12 mouse cellular contexts compared by ENCODE assay signal in the genomic region with DNA sequence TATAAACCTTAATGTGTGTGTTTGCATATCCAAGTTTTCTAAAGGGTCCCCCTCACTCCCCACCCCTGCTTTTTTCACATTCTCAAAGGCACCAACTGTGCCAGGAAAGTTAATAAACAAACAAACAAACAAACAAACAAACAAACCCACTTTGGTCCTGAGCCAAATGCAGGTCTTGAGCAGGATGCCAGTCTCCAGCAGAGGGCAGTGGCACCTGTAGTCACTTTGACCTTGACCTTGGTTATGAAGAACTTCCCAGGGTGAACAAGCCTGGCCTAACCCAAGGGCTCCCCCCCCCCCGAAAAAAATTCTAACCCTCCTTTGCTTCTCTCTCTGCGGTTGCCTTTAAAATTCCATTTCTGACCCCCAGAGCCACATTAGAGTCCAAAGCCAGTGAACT. TPM values are rescaled to one million over a fixed set of nuclear protein-coding genes. Genes with fewer than 3 reads are reported as not detected.
DNase-seq lines count a peak whose midpoint lies in the region; ATAC-seq and TF ChIP-seq lines count a peak whose summit lies in the region.
"Had no signal": no experiment of that assay in that cellular context is flagged by ENCODE, and none has a peak within 500 bp of the region (broad histone marks: within the 10 kb centered on the region; RNA-seq: fewer than 3 reads in every experiment).

No protein-coding gene starts in this region.

- TF ChIP-seq CTCF in left cerebral cortex, adult 2 months (IDR thresholded peaks at IDR 0.05): peak; percentile 4
- peak; percentile 9; the same call in 1 of the 2 replicates for TF ChIP-seq CTCF in cortical plate, adult 2 months (IDR thresholded peaks at IDR 0.05; ENCODE audit: extremely low read depth, insufficient read depth, low read length)

- no peak for ATAC-seq in embryonic facial prominence, embryonic 12.5 days (ENCODE audit: insufficient number of reproducible peaks, insufficient read depth, low FRiP score, low TSS enrichment)
- ATAC-seq in activated CD4-positive, CD25-positive, alpha-beta regulatory T cell, adult 4 months: no peak
- ATAC-seq: inflammation-experienced regulatory T-cells, adult 6 months had no signal

- H3K4me3 ChIP-seq in embryonic facial prominence, embryonic 12.5 days: no peak overlapping the region
- no peak overlapping the region for H3K4me3 ChIP-seq in embryonic facial prominence, embryonic 10.5 days
- H3K4me3 ChIP-seq in left cerebral cortex, adult 2 months: no peak overlapping the region
- no peak overlapping the region for H3K4me3 ChIP-seq in cortical plate, adult 2 months (ENCODE audit: insufficient read depth, low read length)
- H3K4me3 ChIP-seq: limb, embryonic 15.5 days; neural tube, embryonic 15.5 days had no signal

- no peaks in the 10 kb centered on the region for H3K27me3 ChIP-seq in embryonic facial prominence, embryonic 12.5 days
- no peaks in the 10 kb centered on the region for H3K27me3 ChIP-seq in embryonic facial prominence, embryonic 10.5 days (replicated peaks; ENCODE audit: low read depth, poor library complexity, severe bottlenecking)
- H3K27me3 ChIP-seq: limb, embryonic 15.5 days; neural tube, embryonic 15.5 days had no signal

- H3K27ac ChIP-seq in embryonic facial prominence, embryonic 12.5 days: 0 out of 2 replicates have a peak overlapping the region, but pooled peaks have one; percentile 7
- no peak overlapping the region for H3K27ac ChIP-seq in embryonic facial prominence, embryonic 10.5 days (replicated peaks)
- no peak overlapping the region for H3K27ac ChIP-seq in left cerebral cortex, adult 2 months
- no peak overlapping the region for H3K27ac ChIP-seq in cortical plate, adult 2 months (ENCODE audit: insufficient read depth, low read length)
- H3K27ac ChIP-seq: limb, embryonic 15.5 days; neural tube, embryonic 15.5 days had no signal

- TF ChIP-seq POLR2A in cortical plate, adult 2 months (IDR thresholded peaks at IDR 0.05; ENCODE audit: extremely low read depth, insufficient read depth, low read length): no peak

- no peaks in the 10 kb centered on the region for H3K9me3 ChIP-seq in embryonic facial prominence, embryonic 12.5 days
- no peaks in the 10 kb centered on the region for H3K9me3 ChIP-seq in embryonic facial prominence, embryonic 10.5 days
- H3K9me3 ChIP-seq: limb, embryonic 15.5 days; neural tube, embryonic 15.5 days had no signal

- H3K36me3 ChIP-seq in embryonic facial prominence, embryonic 12.5 days: no peaks in the 10 kb centered on the region
- H3K36me3 ChIP-seq in embryonic facial prominence, embryonic 10.5 days (replicated peaks): no peaks in the 10 kb centered on the region
- H3K36me3 ChIP-seq: limb, embryonic 15.5 days; neural tube, embryonic 15.5 days had no signal

- no peak for DNase-seq in embryonic facial prominence, embryonic 10.5 days (ENCODE audit: low spot score)
- no peak for DNase-seq in left cerebral cortex, adult 2 months (ENCODE audit: extremely low spot score in 1 of 2, low spot score in 2 of 2)
- no peak for DNase-seq in left cerebral cortex, postnatal 14 days (ENCODE audit: low spot score in 2 of 2)
- DNase-seq in B cell, adult 2 months: peak; percentile 42 to 43
- DNase-seq in gastrocnemius, adult 8-10 months (ENCODE audit: low spot score in 2 of 2): no peak
- DNase-seq: cerebellum, adult 8-10 months had no signal

- whole genome bisulfite sequencing in embryonic facial prominence, embryonic 12.5 days: 66% methylated on average over 2 of the region's 2 CpGs
- 84% methylated on average over 2 of the region's 2 CpGs for WGBS in embryonic facial prominence, embryonic 10.5 days

- no peak overlapping the region for H3K9ac ChIP-seq in embryonic facial prominence, embryonic 12.5 days
- H3K9ac ChIP-seq: limb, embryonic 15.5 days; neural tube, embryonic 15.5 days had no signal

- peaks cover 13% of the 10 kb centered on the region; the same call in 1 of the 2 replicates for H3K4me1 ChIP-seq in embryonic facial prominence, embryonic 12.5 days
- H3K4me1 ChIP-seq in embryonic facial prominence, embryonic 10.5 days: peaks cover 27% of the 10 kb centered on the region
- no peaks in the 10 kb centered on the region for H3K4me1 ChIP-seq in cortical plate, adult 2 months (ENCODE audit: control insufficient read depth, insufficient read depth, low read length)
- H3K4me1 ChIP-seq: neural tube, embryonic 15.5 days had no signal

- no peak overlapping the region for H3K4me2 ChIP-seq in embryonic facial prominence, embryonic 12.5 days (replicated peaks)
- H3K4me2 ChIP-seq: limb, embryonic 15.5 days; neural tube, embryonic 15.5 days had no signal

- intact Hi-C loops in left cerebral cortex, adult 2 months (cut with DNase I): no loop called here
- intact Hi-C loops in left cerebral cortex, postnatal 14 days (cut with DNase I): no loop called here

RNA-seq across cellular contexts. Expression of a gene that starts 9.4 kb away (rescaled TPM):
- 505 and 512 TPM in 2 replicates for polyA plus RNA-seq in embryonic facial prominence, embryonic 12.5 days (2016; fragmentation: Nextera tagmentation; extraction: Ambion mirVana)
- polyA plus RNA-seq in embryonic facial prominence, embryonic 10.5 days (2016; fragmentation: Nextera tagmentation; extraction: Ambion mirVana): 431 and 444 TPM in 2 replicates
- total RNA-seq in left cerebral cortex, adult 2 months (2021): 100 to 1,000 TPM; 197 TPM
- 100 to 1,000 TPM; 208 to 210 TPM for total RNA-seq in left cerebral cortex, postnatal 14 days (2021)
- polyA plus RNA-seq in cortical plate, adult 2 months (2012; rRNA removed): 180 and 195 TPM in 2 replicates
- 100 to 1,000 TPM; 358 to 400 TPM for polyA plus RNA-seq in activated CD4-positive, CD25-positive, alpha-beta regulatory T cell, adult 4 months (2017; shearing (Covaris generic))
- 100 to 1,000 TPM; 289 to 395 (median 341) TPM for total RNA-seq in gastrocnemius, adult 8-10 months (2022)

RNA-seq across cellular contexts. Expression of a gene that starts 47.5 kb away (rescaled TPM):
- 160 and 161 TPM in 2 replicates for polyA plus RNA-seq in embryonic facial prominence, embryonic 12.5 days (2016; fragmentation: Nextera tagmentation; extraction: Ambion mirVana)
- 51.7 and 80.8 TPM in 2 replicates for polyA plus RNA-seq in embryonic facial prominence, embryonic 10.5 days (2016; fragmentation: Nextera tagmentation; extraction: Ambion mirVana)
- total RNA-seq in left cerebral cortex, adult 2 months (2021): 10 to 100 TPM; 62.4 to 84.3 TPM
- 10 to 100 TPM; 43.8 to 50.2 TPM for total RNA-seq in left cerebral cortex, postnatal 14 days (2021)
- polyA plus RNA-seq in cortical plate, adult 2 months (2012; rRNA removed): 81.1 and 82.4 TPM in 2 replicates
- under 1 TPM in 1 of 2 experiments, not detected in 1; 0.27 TPM for polyA plus RNA-seq in activated CD4-positive, CD25-positive, alpha-beta regulatory T cell, adult 4 months (2017; shearing (Covaris generic))
- 10 to 100 TPM; 11.6 to 26.3 (median 16.5) TPM for total RNA-seq in gastrocnemius, adult 8-10 months (2022)

RNA-seq across cellular contexts. Expression of a gene that starts 52.4 kb away (rescaled TPM):
- 415 TPM in 2 replicates for polyA plus RNA-seq in embryonic facial prominence, embryonic 12.5 days (2016; fragmentation: Nextera tagmentation; extraction: Ambion mirVana)
- polyA plus RNA-seq in embryonic facial prominence, embryonic 10.5 days (2016; fragmentation: Nextera tagmentation; extraction: Ambion mirVana): 388 and 409 TPM in 2 replicates
- total RNA-seq in left cerebral cortex, adult 2 months (2021): 100 to 1,000 TPM; 306 to 324 TPM
- total RNA-seq in left cerebral cortex, postnatal 14 days (2021): 100 to 1,000 TPM; 394 to 398 TPM
- polyA plus RNA-seq in cortical plate, adult 2 months (2012; rRNA removed): 229 and 234 TPM in 2 replicates
- 100 to 1,000 TPM; 633 to 647 TPM for polyA plus RNA-seq in activated CD4-positive, CD25-positive, alpha-beta regulatory T cell, adult 4 months (2017; shearing (Covaris generic))
- total RNA-seq in gastrocnemius, adult 8-10 months (2022): 100 to 1,000 TPM; 439 to 500 (median 472) TPM

Comparison
In these comparisons a context has a peak if more than half of its experiments do, and no peak if none do; other contexts are left out.
1. DNase-seq: peak in B cell, adult 2 months (2 of 2); none in embryonic facial prominence, embryonic 10.5 days (single experiment), left cerebral cortex, adult 2 months (0 of 2), left cerebral cortex, postnatal 14 days (0 of 2) and gastrocnemius, adult 8-10 months (0 of 2).
2. RNA of a gene that starts 47.5 kb away (polyA plus RNA-seq): 160 to 161 TPM in embryonic facial prominence, embryonic 12.5 days, 81.1 to 82.4 TPM in cortical plate, adult 2 months and 51.7 to 80.8 TPM in embryonic facial prominence, embryonic 10.5 days; 0.27 TPM in activated CD4-positive, CD25-positive, alpha-beta regulatory T cell, adult 4 months; every median in the first group is over 10 times any median in the second.